Mouse (Mus musculus) heart, postnatal 10 days (tissue): ENCODE results near the gene Vbp1. TPM values are rescaled to one million over a fixed set of nuclear protein-coding genes. Genes with fewer than 3 reads are reported as not detected.
"Not testable (repeated sequence)": the region's sequence is repeated elsewhere in the genome, so short reads cannot be mapped to it uniquely, and the experiment has no call there.

Source experiments
- DNase-seq, 2 experiments: peaks; one replicate each; pipeline ENCODE4 v3.0.0; 2021
- intact Hi-C: fragments of 180-260 bp; cut with DNase I; formaldehyde crosslinking; loops from one replicate; pipeline ENCODE4 v1.15.1; 2025
- total RNA-seq, 2 experiments: library from RNA; stranded (reverse); gene quantifications; 2 replicates each; pipeline ENCODE4 v1.2.3; 2021

Vbp1 gene
- total RNA-seq, result 10 to 100 TPM; 53.8 to 61.9 TPM

- DNase-seq, result peak; percentile 88 to 91
- intact Hi-C loops, result loop anchor here (10.0 kb wide), 1 partner anchor 130 kb away; the partner anchor contains the start of genes F8 and Fundc2
Observed at GRCm38 (mm10) chrX:75514179-75514972, at the start of gene Vbp1. TSS of gene Vbp1 (plus strand) at chrX:75514299.

GRCm38 (mm10) chrX:75475182-75475644 is 38.9 kb upstream of the Vbp1 start:
- intact Hi-C loops, result not testable (repeated sequence)
- DNase-seq, result peak; percentile 53 to 62

- no peak for DNase-seq
- intact Hi-C loops, result no loop called here
Observed at GRCm38 (mm10) chrX:75489886-75490285, 24.2 kb upstream of the Vbp1 start.

DNA sequence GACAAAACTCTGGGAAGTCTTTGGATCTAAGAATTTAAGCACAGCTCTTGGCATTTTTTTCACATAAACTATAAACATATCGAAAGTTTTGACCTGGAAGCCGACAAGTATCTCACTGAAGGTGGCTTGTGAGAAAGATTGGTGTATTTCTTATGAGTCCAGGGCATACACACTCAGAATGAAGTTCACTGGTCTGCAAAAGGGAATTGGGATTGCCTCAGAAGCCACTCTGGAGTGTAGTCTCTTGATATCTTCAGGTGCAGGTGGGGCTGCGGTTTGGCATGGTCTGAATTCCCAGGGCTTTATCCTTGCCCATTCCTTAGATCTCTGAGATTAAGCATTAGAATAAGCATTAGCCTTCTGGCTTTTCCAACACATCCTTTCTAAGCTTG is 316 bp upstream of the Vbp1 start:
- intact Hi-C loops, result loop anchor here (10.0 kb wide), 1 partner anchor 129 kb away; the partner anchor contains the start of genes F8 and Fundc2

DNA sequence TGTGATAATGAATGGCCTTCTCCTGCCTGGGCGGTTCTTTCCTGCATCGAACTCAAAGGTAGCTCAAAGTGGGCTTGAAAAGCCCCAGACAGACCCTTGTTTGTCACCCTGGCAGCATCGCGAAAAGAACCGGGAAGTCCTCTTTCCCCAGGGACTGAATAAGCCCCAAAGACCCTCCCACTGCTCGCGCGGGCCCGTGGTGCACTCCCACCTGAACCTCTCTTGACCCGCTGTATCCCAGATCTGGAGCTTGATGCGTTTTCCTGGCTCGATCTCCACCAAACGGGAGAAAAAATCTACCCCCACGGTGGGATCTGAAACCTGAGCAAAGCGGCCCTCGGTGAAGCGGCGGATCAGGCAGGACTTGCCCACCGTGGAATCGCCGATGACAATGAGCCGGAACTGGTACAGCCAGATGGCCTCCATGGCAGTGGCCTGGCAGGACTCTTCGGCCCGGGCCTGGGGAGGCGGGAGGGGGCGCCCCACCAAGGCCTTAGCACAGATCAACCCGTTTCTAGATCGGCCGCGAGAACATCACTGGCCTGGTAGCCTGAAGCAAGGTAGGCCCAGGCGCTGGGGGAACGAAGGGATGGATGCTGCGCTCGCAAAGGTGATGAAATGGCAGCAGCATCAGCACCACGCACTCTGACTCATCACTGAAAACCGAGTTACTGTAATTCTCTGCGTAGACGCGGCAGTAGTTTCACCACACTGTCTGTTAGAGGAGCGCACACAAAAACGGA is 63.7 kb downstream of the Vbp1 start, which contains the start of gene Rab39b:
Rab39b (minus strand) TSS at position 650 of the 743 bp plus-strand sequence.
- DNase-seq, result peak; percentile 4 to 10
- intact Hi-C loops, result no loop called here

More for the DNA sequence above, 316 bp upstream of the Vbp1 start:
- no peak for DNase-seq

GRCm38 (mm10) chrX:75578539-75578938 is 64.4 kb downstream of the Vbp1 start:
- DNase-seq, result no peak
- intact Hi-C loops, result no loop called here

Other genes starting within 250 kb of the Vbp1 start
- gene Fundc2, start 131.9 kb upstream of the Vbp1 start, total RNA-seq, result 100 to 1,000 TPM; 145 to 148 TPM
- gene F8, start 131.7 kb upstream of the Vbp1 start, total RNA-seq, result 1 to 10 TPM; 2.1 to 3.1 TPM
- gene Cmc4, start 97.7 kb upstream of the Vbp1 start, total RNA-seq, result 10 to 100 TPM; 11.7 to 12.6 TPM
- 1 to 10 TPM; 5.0 to 5.8 TPM for gene Mtcp1, start 97.7 kb upstream of the Vbp1 start, total RNA-seq
- 10 to 100 TPM; 22.5 to 25.5 TPM for gene Brcc3, start 97.7 kb upstream of the Vbp1 start, total RNA-seq
- under 1 TPM; 0.07 to 0.12 TPM for gene Rab39b, start 63.9 kb downstream of the Vbp1 start, total RNA-seq